Mouse (Mus musculus) bone marrow macrophage, adult 2 months (primary cell): ENCODE results near the gene Chchd6.

Experiments used
- CTCF ChIP-seq: IDR thresholded peaks from 2 replicates; pipeline ENCODE4 v1.5.1; 2012; ENCODE audit warnings: low read depth, mild to moderate bottlenecking, low read length, moderate library complexity
- POLR2A ChIP-seq: IDR thresholded peaks from 2 replicates; pipeline ENCODE4 v1.6.1; 2012; ENCODE audit warnings: mild to moderate bottlenecking, low read depth, low read length, borderline replicate concordance

GRCm38 (mm10) chr6:89644271-89645075 lies 49.0 kb upstream of the Chchd6 start:
- TF ChIP-seq POLR2A (no peak; the same call in 1 of the 2 replicates), CTCF (no peak)
